Mouse (Mus musculus): ENCODE results near the gene Slc1a7. TPM values are rescaled to one million over a fixed set of nuclear protein-coding genes. Genes with fewer than 3 reads are reported as not detected.

Slc1a7 gene
- polyA plus RNA-seq, 1 experiment from 2014 or later, result not detected

- ATAC-seq (no peak), DNase-seq (no peak)
- 59% methylated on average over 2 of the region's 2 CpGs for WGBS (ENCODE audit: insufficient replicate concordance)
- Histone ChIP-seq H3K27me3 (ENCODE audit: insufficient read depth, low read length) (no peaks in the 10 kb centered on the region), H3K4me3 (ENCODE audit: low read depth, low read length) (no peak overlapping the region), H3K9me3 (ENCODE audit: low read length) (no peaks in the 10 kb centered on the region), H3K4me2 (ENCODE audit: low read depth, low read length) (no peak overlapping the region), H3K27ac (ENCODE audit: low read depth) (no peak overlapping the region), H3K4me1 (ENCODE audit: insufficient read depth) (peaks cover 4% of the 10 kb centered on the region), H3K36me3 (replicated peaks; ENCODE audit: insufficient read depth, low read length) (no peaks in the 10 kb centered on the region), H3K9ac (replicated peaks) (no peak overlapping the region)
- TF ChIP-seq EP300 (IDR thresholded peaks at IDR 0.05; ENCODE audit: low read depth) (peak; percentile 28; the same call in 1 of the 2 replicates), CTCF (IDR thresholded peaks at IDR 0.05; ENCODE audit: low read depth) (no peak)
Measured at GRCm38 (mm10) chr4:107928269-107928668, 39.9 kb upstream of the Slc1a7 start.

GRCm38 (mm10) chr4:107928726-107929125 lies 39.4 kb upstream of the Slc1a7 start:
- no peak overlapping the region for H3K4me2 ChIP-seq (ENCODE audit: low read depth, low read length)
- WGBS (ENCODE audit: insufficient replicate concordance), result 82% methylated on average over 2 of the region's 2 CpGs

GRCm38 (mm10) chr4:107931453-107931852 lies 36.7 kb upstream of the Slc1a7 start:
- Histone ChIP-seq H3K4me2 (ENCODE audit: low read depth, low read length) (no peak overlapping the region), H3K9me3 (ENCODE audit: low read length) (no peaks in the 10 kb centered on the region), H3K4me1 (ENCODE audit: insufficient read depth) (peaks cover 4% of the 10 kb centered on the region), H3K27ac (ENCODE audit: low read depth) (no peak overlapping the region), H3K36me3 (replicated peaks; ENCODE audit: insufficient read depth, low read length) (no peaks in the 10 kb centered on the region), H3K27me3 (ENCODE audit: insufficient read depth, low read length) (no peaks in the 10 kb centered on the region), H3K4me3 (ENCODE audit: low read depth, low read length) (no peak overlapping the region), H3K9ac (replicated peaks) (no peak overlapping the region)
- no peak for DNase-seq
- 70% methylated on average over 3 of the region's 3 CpGs for WGBS (ENCODE audit: insufficient replicate concordance)
- no peak for TF ChIP-seq CTCF (IDR thresholded peaks at IDR 0.05; ENCODE audit: low read depth)
- no peak for TF ChIP-seq EP300 (IDR thresholded peaks at IDR 0.05; ENCODE audit: low read depth)
- no peak for ATAC-seq

More at GRCm38 (mm10) chr4:107928726-107929125, 39.4 kb upstream of the Slc1a7 start:
- Histone ChIP-seq H3K9me3 (ENCODE audit: low read length) (no peaks in the 10 kb centered on the region), H3K27me3 (ENCODE audit: insufficient read depth, low read length) (no peaks in the 10 kb centered on the region), H3K36me3 (replicated peaks; ENCODE audit: insufficient read depth, low read length) (no peaks in the 10 kb centered on the region), H3K4me3 (ENCODE audit: low read depth, low read length) (no peak overlapping the region), H3K9ac (replicated peaks) (no peak overlapping the region), H3K4me1 (ENCODE audit: insufficient read depth) (peaks cover 4% of the 10 kb centered on the region), H3K27ac (ENCODE audit: low read depth) (no peak overlapping the region)
- ATAC-seq (no peak), DNase-seq (no peak)
- TF ChIP-seq CTCF (IDR thresholded peaks at IDR 0.05; ENCODE audit: low read depth) (no peak), EP300 (IDR thresholded peaks at IDR 0.05; ENCODE audit: low read depth) (no peak)

- 67% methylated on average over 8 of the region's 8 CpGs for WGBS (ENCODE audit: insufficient replicate concordance)
Measured at GRCm38 (mm10) chr4:107933239-107933638, 34.9 kb upstream of the Slc1a7 start.

GRCm38 (mm10) chr4:107935254-107935653 lies 32.9 kb upstream of the Slc1a7 start:
- no peak overlapping the region for H3K4me3 ChIP-seq (ENCODE audit: low read depth, low read length)
- H3K4me1 ChIP-seq (ENCODE audit: insufficient read depth), result no peaks in the 10 kb centered on the region
- no peak overlapping the region for H3K9ac ChIP-seq (replicated peaks)
- ATAC-seq (no peak), DNase-seq (no peak)
- no peaks in the 10 kb centered on the region for H3K27me3 ChIP-seq (ENCODE audit: insufficient read depth, low read length)
- TF ChIP-seq CTCF (IDR thresholded peaks at IDR 0.05; ENCODE audit: low read depth), result no peak
- no peak for TF ChIP-seq EP300 (IDR thresholded peaks at IDR 0.05; ENCODE audit: low read depth)
- H3K36me3 ChIP-seq (replicated peaks; ENCODE audit: insufficient read depth, low read length), result no peaks in the 10 kb centered on the region
- no peaks in the 10 kb centered on the region for H3K9me3 ChIP-seq (ENCODE audit: low read length)
- H3K4me2 ChIP-seq (ENCODE audit: low read depth, low read length), result no peak overlapping the region
- no peak overlapping the region for H3K27ac ChIP-seq (ENCODE audit: low read depth)
- WGBS (ENCODE audit: insufficient replicate concordance), result 36% methylated on average over 3 of the region's 3 CpGs

More at GRCm38 (mm10) chr4:107933239-107933638, 34.9 kb upstream of the Slc1a7 start:
- no peak overlapping the region for H3K27ac ChIP-seq (ENCODE audit: low read depth)
- no peak for ATAC-seq
- TF ChIP-seq EP300 (IDR thresholded peaks at IDR 0.05; ENCODE audit: low read depth) (no peak), CTCF (IDR thresholded peaks at IDR 0.05; ENCODE audit: low read depth) (no peak)
- no peaks in the 10 kb centered on the region for H3K9me3 ChIP-seq (ENCODE audit: low read length)
- H3K27me3 ChIP-seq (ENCODE audit: insufficient read depth, low read length), result no peaks in the 10 kb centered on the region
- no peaks in the 10 kb centered on the region for H3K36me3 ChIP-seq (replicated peaks; ENCODE audit: insufficient read depth, low read length)
- H3K4me2 ChIP-seq (ENCODE audit: low read depth, low read length), result no peak overlapping the region
- H3K4me1 ChIP-seq (ENCODE audit: insufficient read depth), result peaks cover 4% of the 10 kb centered on the region
- no peak for DNase-seq
- H3K9ac ChIP-seq (replicated peaks), result no peak overlapping the region
- no peak overlapping the region for H3K4me3 ChIP-seq (ENCODE audit: low read depth, low read length)

- 22% methylated on average over 6 of the region's 6 CpGs for WGBS (ENCODE audit: insufficient replicate concordance)
- no peak for TF ChIP-seq EP300 (IDR thresholded peaks at IDR 0.05; ENCODE audit: low read depth)
- TF ChIP-seq CTCF (IDR thresholded peaks at IDR 0.05; ENCODE audit: low read depth), result peak; percentile 61
- Histone ChIP-seq H3K4me1 (ENCODE audit: insufficient read depth) (no peaks in the 10 kb centered on the region), H3K36me3 (replicated peaks; ENCODE audit: insufficient read depth, low read length) (no peaks in the 10 kb centered on the region), H3K27ac (ENCODE audit: low read depth) (no peak overlapping the region), H3K9me3 (ENCODE audit: low read length) (no peaks in the 10 kb centered on the region), H3K4me2 (ENCODE audit: low read depth, low read length) (no peak overlapping the region), H3K9ac (replicated peaks) (no peak overlapping the region), H3K4me3 (ENCODE audit: low read depth, low read length) (no peak overlapping the region), H3K27me3 (ENCODE audit: insufficient read depth, low read length) (no peaks in the 10 kb centered on the region)
- ATAC-seq, result no peak
- peak; percentile 59 for DNase-seq
Measured at GRCm38 (mm10) chr4:107937338-107937737, 30.8 kb upstream of the Slc1a7 start.

GRCm38 (mm10) chr4:107938124-107938523 lies 30.0 kb upstream of the Slc1a7 start:
- no peak overlapping the region for H3K4me3 ChIP-seq (ENCODE audit: low read depth, low read length)
- ATAC-seq (no peak), DNase-seq (no peak)
- H3K4me2 ChIP-seq (ENCODE audit: low read depth, low read length), result no peak overlapping the region
- no peak for TF ChIP-seq EP300 (IDR thresholded peaks at IDR 0.05; ENCODE audit: low read depth)
- TF ChIP-seq CTCF (IDR thresholded peaks at IDR 0.05; ENCODE audit: low read depth), result no peak
- H3K27ac ChIP-seq (ENCODE audit: low read depth), result no peak overlapping the region
- 75% methylated on average over 2 of the region's 2 CpGs for WGBS (ENCODE audit: insufficient replicate concordance)
- no peak overlapping the region for H3K9ac ChIP-seq (replicated peaks)
- H3K4me1 ChIP-seq (ENCODE audit: insufficient read depth), result no peaks in the 10 kb centered on the region
- no peaks in the 10 kb centered on the region for H3K27me3 ChIP-seq (ENCODE audit: insufficient read depth, low read length)
- no peaks in the 10 kb centered on the region for H3K9me3 ChIP-seq (ENCODE audit: low read length)
- no peaks in the 10 kb centered on the region for H3K36me3 ChIP-seq (replicated peaks; ENCODE audit: insufficient read depth, low read length)
